Mouse (Mus musculus): ENCODE data around the gene Lrrc27. TPM values are rescaled to one million over a fixed set of nuclear protein-coding genes. Genes with fewer than 3 reads are reported as not detected.

The Lrrc27 gene
- polyA plus RNA-seq, 1 experiment from 2014 or later: 6.8 TPM

DNA sequence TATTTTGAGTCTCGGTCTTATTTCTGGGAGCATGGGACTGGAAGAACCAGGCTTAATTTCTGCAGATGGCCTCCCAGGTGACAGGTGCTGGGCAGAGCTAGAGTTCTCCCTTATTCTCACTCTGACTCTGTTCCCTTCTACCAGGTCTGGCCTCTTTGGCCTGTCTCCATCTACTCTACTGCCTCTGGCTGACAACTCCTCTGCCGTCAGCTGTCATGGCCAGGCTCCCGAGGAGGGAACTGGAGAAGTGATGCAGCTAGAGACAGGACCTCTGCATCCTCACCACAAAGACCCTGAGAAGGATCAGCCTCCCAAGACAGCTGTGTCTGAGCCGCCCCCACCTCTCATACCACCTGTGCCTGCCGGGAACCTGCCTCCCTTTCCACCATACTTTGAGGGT is 41.8 kb downstream of the Lrrc27 start:
- WGBS: 84% methylated on average over 5 of the region's 5 CpGs
- Histone ChIP-seq H3K4me3 (ENCODE audit: low read depth, low read length) (no peak overlapping the region), H3K4me1 (ENCODE audit: control insufficient read depth, insufficient read depth, low read length) (no peaks in the 10 kb centered on the region), H3K36me3 (ENCODE audit: control insufficient read depth, insufficient read depth, low read length) (no peaks in the 10 kb centered on the region), H3K9ac (ENCODE audit: low read length) (no peak overlapping the region), H3K27me3 (ENCODE audit: control insufficient read depth, insufficient read depth, low read length) (peaks cover 6% of the 10 kb centered on the region), H3K27ac (ENCODE audit: low read depth, low read length) (no peak overlapping the region), H3K9me3 (ENCODE audit: control insufficient read depth, low read length) (no peaks in the 10 kb centered on the region), H3K4me2 (no peak overlapping the region)
- ATAC-seq (ENCODE audit: low FRiP score) (no peak), DNase-seq (ENCODE audit: low spot score, missing footprints) (no peak)

DNA sequence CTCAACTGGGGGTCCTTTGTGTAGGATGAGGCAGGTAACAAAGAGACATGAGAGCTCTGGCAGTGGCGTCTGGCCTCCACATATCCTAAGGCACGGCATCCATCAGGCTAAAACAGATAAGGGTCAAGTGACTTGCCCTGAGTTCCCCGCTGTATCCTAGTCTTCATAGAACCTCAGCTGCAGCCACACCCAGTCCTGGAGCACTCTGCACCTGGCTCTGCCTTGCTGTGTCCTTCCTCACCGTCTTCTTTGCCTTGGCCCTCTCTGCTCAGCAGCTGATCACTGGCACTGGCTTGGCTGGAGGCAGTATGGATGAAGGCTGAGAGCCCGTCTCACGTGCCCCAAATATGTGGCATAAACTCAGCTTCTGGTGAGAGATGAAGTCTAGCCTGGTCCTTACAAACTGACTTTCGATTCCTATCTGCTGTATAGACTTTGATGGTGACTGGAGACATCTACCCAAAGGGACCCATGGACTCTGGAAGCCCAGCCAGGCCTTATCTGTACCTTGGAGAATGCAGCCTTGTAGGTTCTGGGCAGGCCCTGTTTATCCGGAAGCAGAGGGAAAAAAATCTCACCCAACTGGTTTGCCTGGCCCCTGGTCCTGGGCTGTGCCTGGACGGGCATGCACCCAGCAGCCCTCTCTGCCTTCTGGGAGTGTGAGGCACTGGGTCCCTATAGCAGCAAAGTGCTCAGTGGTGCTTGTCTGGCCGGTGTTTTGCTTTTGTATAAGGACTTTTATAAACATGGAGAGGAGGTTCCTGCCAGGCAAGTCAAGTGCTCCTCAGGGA is 45.2 kb downstream of the Lrrc27 start:
- H3K9me3 ChIP-seq (ENCODE audit: control insufficient read depth, low read length): no peaks in the 10 kb centered on the region
- DNase-seq (ENCODE audit: low spot score, missing footprints): no peak
- H3K9ac ChIP-seq (ENCODE audit: low read length): no peak overlapping the region
- no peaks in the 10 kb centered on the region for H3K36me3 ChIP-seq (ENCODE audit: control insufficient read depth, insufficient read depth, low read length)
- 75% methylated on average over 10 of the region's 10 CpGs for WGBS
- no peak overlapping the region for H3K4me2 ChIP-seq
- no peaks in the 10 kb centered on the region for H3K27me3 ChIP-seq (ENCODE audit: control insufficient read depth, insufficient read depth, low read length)
- H3K4me1 ChIP-seq (ENCODE audit: control insufficient read depth, insufficient read depth, low read length): no peaks in the 10 kb centered on the region
- no peak overlapping the region for H3K4me3 ChIP-seq (ENCODE audit: low read depth, low read length)
- H3K27ac ChIP-seq (ENCODE audit: low read depth, low read length): no peak overlapping the region
- no peak for ATAC-seq (ENCODE audit: low FRiP score)

DNA sequence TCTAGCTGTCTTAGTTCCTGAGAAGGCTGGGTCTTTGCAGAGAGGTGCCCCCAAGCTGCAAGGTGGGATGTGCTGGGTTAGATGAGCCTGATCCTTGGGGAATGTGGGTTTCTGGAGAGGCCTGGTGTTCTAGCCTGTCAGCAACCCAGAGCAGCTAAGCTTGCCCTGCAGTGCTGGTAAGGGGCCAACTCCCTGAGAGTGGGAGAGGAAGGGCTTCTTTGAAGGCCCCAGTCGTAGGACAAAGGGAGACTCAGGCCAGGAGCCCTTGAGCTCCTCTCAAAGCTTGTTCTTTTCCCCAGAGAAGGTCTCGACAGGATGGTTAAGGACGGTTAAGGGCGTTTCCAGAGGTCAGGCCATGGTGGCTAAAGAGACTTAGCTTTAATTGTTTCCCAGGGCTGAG is 51.5 kb downstream of the Lrrc27 start:
- Histone ChIP-seq H3K4me2 (no peak overlapping the region), H3K9ac (ENCODE audit: low read length) (no peak overlapping the region), H3K36me3 (ENCODE audit: control insufficient read depth, insufficient read depth, low read length) (no peaks in the 10 kb centered on the region), H3K27me3 (ENCODE audit: control insufficient read depth, insufficient read depth, low read length) (no peaks in the 10 kb centered on the region), H3K4me3 (ENCODE audit: low read depth, low read length) (no peak overlapping the region), H3K4me1 (ENCODE audit: control insufficient read depth, insufficient read depth, low read length) (no peaks in the 10 kb centered on the region), H3K27ac (ENCODE audit: low read depth, low read length) (no peak overlapping the region), H3K9me3 (ENCODE audit: control insufficient read depth, low read length) (no peaks in the 10 kb centered on the region)
- ATAC-seq (ENCODE audit: low FRiP score) (no peak), DNase-seq (ENCODE audit: low spot score, missing footprints) (no peak)
- WGBS: 26% methylated on average over 4 of the region's 4 CpGs

DNA sequence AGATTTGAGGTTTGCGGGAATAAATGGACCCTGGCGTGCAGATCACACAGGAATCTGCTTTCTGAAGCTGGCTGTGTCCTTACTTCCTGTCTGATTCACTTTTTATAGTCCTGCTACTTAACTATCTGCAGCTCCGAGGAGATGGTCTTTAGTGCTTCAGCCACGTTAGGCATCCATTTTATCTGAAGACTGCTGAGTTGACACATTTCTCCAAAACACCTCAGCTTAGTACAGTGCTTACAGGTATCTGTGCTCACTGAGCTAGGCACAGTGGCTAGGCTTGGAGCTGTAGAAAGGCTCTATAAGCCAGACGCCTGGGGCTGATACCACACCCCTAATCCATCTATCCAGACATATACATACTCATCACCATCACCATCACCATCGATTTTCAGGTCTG is 52.8 kb downstream of the Lrrc27 start:
- no peaks in the 10 kb centered on the region for H3K4me1 ChIP-seq (ENCODE audit: control insufficient read depth, insufficient read depth, low read length)
- no peaks in the 10 kb centered on the region for H3K27me3 ChIP-seq (ENCODE audit: control insufficient read depth, insufficient read depth, low read length)
- H3K36me3 ChIP-seq (ENCODE audit: control insufficient read depth, insufficient read depth, low read length): no peaks in the 10 kb centered on the region
- WGBS: 83% methylated on average over 6 of the region's 6 CpGs
- no peak overlapping the region for H3K9ac ChIP-seq (ENCODE audit: low read length)
- ATAC-seq (ENCODE audit: low FRiP score) (no peak), DNase-seq (ENCODE audit: low spot score, missing footprints) (no peak)
- no peak overlapping the region for H3K4me3 ChIP-seq (ENCODE audit: low read depth, low read length)
- no peak overlapping the region for H3K4me2 ChIP-seq
- H3K9me3 ChIP-seq (ENCODE audit: control insufficient read depth, low read length): no peaks in the 10 kb centered on the region
- no peak overlapping the region for H3K27ac ChIP-seq (ENCODE audit: low read depth, low read length)

DNA sequence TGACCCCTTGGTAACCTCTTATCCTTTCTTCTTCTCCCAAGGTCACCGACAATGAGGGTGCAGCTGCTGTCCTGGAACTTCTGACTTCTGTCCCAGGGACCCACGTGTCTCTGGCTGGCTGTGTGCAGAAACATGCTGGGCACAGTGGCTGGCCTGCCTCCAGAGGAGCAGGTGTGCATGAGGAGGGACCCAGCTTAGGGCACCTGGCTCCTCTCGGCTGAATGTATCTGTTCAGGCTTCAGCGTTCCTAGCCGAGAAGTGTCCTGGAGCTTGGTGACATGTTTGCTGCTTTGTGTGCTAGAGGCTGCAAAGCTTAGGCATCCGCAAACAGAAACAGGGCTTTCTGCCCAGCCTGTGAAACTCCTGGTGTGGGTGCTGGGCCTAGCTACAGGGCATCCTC is 53.6 kb downstream of the Lrrc27 start:
- no peak overlapping the region for H3K27ac ChIP-seq (ENCODE audit: low read depth, low read length)
- H3K4me2 ChIP-seq: no peak overlapping the region
- DNase-seq (ENCODE audit: low spot score, missing footprints): no peak
- H3K4me1 ChIP-seq (ENCODE audit: control insufficient read depth, insufficient read depth, low read length): no peaks in the 10 kb centered on the region
- no peak overlapping the region for H3K4me3 ChIP-seq (ENCODE audit: low read depth, low read length)
- no peak for ATAC-seq (ENCODE audit: low FRiP score)
- no peak overlapping the region for H3K9ac ChIP-seq (ENCODE audit: low read length)
- no peaks in the 10 kb centered on the region for H3K27me3 ChIP-seq (ENCODE audit: control insufficient read depth, insufficient read depth, low read length)
- H3K36me3 ChIP-seq (ENCODE audit: control insufficient read depth, insufficient read depth, low read length): no peaks in the 10 kb centered on the region
- no peaks in the 10 kb centered on the region for H3K9me3 ChIP-seq (ENCODE audit: control insufficient read depth, low read length)
- 79% methylated on average over 6 of the region's 6 CpGs for WGBS

GRCm38 (mm10) chr7:139266886-139267870 is 54.4 kb downstream of the Lrrc27 start:
- no peak for ATAC-seq (ENCODE audit: low FRiP score)
- Histone ChIP-seq H3K36me3 (ENCODE audit: control insufficient read depth, insufficient read depth, low read length) (no peaks in the 10 kb centered on the region), H3K9ac (ENCODE audit: low read length) (no peak overlapping the region), H3K27ac (ENCODE audit: low read depth, low read length) (no peak overlapping the region), H3K27me3 (ENCODE audit: control insufficient read depth, insufficient read depth, low read length) (no peaks in the 10 kb centered on the region), H3K4me1 (ENCODE audit: control insufficient read depth, insufficient read depth, low read length) (no peaks in the 10 kb centered on the region), H3K4me2 (no peak overlapping the region), H3K4me3 (ENCODE audit: low read depth, low read length) (no peak overlapping the region), H3K9me3 (ENCODE audit: control insufficient read depth, low read length) (no peaks in the 10 kb centered on the region)
- WGBS: 72% methylated on average over 8 of the region's 8 CpGs
- no peak for DNase-seq (ENCODE audit: low spot score, missing footprints)

DNA sequence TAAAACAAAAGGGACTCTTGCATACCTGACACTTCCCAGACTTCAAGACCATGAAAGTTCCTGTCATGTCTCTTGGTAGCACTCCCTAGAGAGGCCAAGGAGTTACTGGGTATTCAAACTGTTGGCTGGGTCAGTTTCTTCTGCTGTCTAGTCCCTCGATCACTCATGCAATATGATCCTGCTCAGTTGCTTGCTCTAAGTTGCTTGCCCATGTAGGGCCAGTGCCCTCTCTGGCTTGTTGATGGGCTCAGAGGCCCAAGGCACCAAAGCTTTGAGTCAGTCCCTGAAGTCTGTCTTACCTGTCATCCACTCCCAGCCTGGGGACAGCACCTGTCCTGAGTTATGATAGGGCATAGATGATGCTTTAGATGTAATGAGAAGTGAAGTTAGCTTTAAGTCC is 58.0 kb downstream of the Lrrc27 start:
- H3K4me2 ChIP-seq: no peak overlapping the region
- no peaks in the 10 kb centered on the region for H3K36me3 ChIP-seq (ENCODE audit: control insufficient read depth, insufficient read depth, low read length)
- H3K9ac ChIP-seq (ENCODE audit: low read length): no peak overlapping the region
- DNase-seq (ENCODE audit: low spot score, missing footprints): no peak
- no peaks in the 10 kb centered on the region for H3K27me3 ChIP-seq (ENCODE audit: control insufficient read depth, insufficient read depth, low read length)
- H3K9me3 ChIP-seq (ENCODE audit: control insufficient read depth, low read length): no peaks in the 10 kb centered on the region
- ATAC-seq (ENCODE audit: low FRiP score): no peak
- H3K27ac ChIP-seq (ENCODE audit: low read depth, low read length): no peak overlapping the region
- H3K4me3 ChIP-seq (ENCODE audit: low read depth, low read length): no peak overlapping the region
- no peaks in the 10 kb centered on the region for H3K4me1 ChIP-seq (ENCODE audit: control insufficient read depth, insufficient read depth, low read length)
- WGBS: 75% methylated on average over 1 of the region's 1 CpGs

DNA sequence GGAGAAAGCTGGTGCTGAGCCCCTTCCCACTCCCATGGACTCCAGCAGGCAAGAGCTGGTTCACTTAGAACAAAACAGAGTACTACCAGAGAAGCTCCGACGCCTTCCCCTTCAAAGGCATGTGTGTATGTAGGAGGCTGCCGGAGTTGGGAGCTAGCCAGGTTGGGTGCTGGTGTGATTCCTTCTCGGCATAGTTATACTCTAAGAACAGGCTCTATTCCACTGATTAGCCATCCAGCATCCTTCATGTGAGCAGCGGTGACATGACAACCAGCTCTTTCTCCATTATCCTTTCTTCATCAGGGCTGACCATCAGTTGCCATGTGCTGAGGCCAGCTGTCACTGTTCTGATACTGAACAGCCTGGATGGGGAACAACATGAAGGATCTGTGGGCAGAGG is 59.1 kb downstream of the Lrrc27 start:
- DNase-seq (ENCODE audit: low spot score, missing footprints) (no peak), ATAC-seq (ENCODE audit: low FRiP score) (no peak)
- H3K27me3 ChIP-seq (ENCODE audit: control insufficient read depth, insufficient read depth, low read length): no peaks in the 10 kb centered on the region
- H3K9ac ChIP-seq (ENCODE audit: low read length): no peak overlapping the region
- H3K4me2 ChIP-seq: no peak overlapping the region
- no peak overlapping the region for H3K4me3 ChIP-seq (ENCODE audit: low read depth, low read length)
- no peaks in the 10 kb centered on the region for H3K36me3 ChIP-seq (ENCODE audit: control insufficient read depth, insufficient read depth, low read length)
- H3K27ac ChIP-seq (ENCODE audit: low read depth, low read length): no peak overlapping the region
- WGBS: 89% methylated on average over 5 of the region's 5 CpGs
- H3K4me1 ChIP-seq (ENCODE audit: control insufficient read depth, insufficient read depth, low read length): no peaks in the 10 kb centered on the region
- H3K9me3 ChIP-seq (ENCODE audit: control insufficient read depth, low read length): no peaks in the 10 kb centered on the region

Data from midbrain, embryonic 11.5 days (tissue).